Mouse (Mus musculus) small intestine, adult 2 months (tissue): Measurements from ENCODE around the gene Lman1l.

ENCODE experiments used
- CTCF ChIP-seq: fragments of 200-500 bp; IDR thresholded peaks from 2 replicates; pipeline ENCODE4 v1.5.1; 2012; ENCODE audit warnings: low read depth, mild to moderate bottlenecking, control low read depth, inconsistent platforms, low read length, moderate library complexity, mixed read lengths; ENCODE audit not compliant: insufficient replicate concordance, insufficient read length; ENCODE audit errors: extremely low read depth
- POLR2A ChIP-seq: fragments of 200-500 bp; IDR thresholded peaks from 2 replicates; pipeline ENCODE4 v1.6.1; 2012; ENCODE audit warnings: low read depth, mild to moderate bottlenecking, control low read depth, inconsistent platforms, low read length, moderate library complexity

- TF ChIP-seq CTCF (peak; percentile 68; the same call in 1 of the 2 replicates), POLR2A (no peak)
These were observed 53.7 kb downstream of the Lman1l start for GRCm38 (mm10) chr9:57566846-57567245.
